Mouse (Mus musculus) embryonic facial prominence, embryonic 15.5 days (tissue): Measurements from ENCODE around the gene Gm44790. TPM values are rescaled to one million over a fixed set of nuclear protein-coding genes. Genes with fewer than 3 reads are reported as not detected.

Experiments
- ATAC-seq: fragments of 200-750 bp; cut with Nextera tagmentation; 2 replicates; pipeline ENCODE4 v1.8.0; 2017; ENCODE audit warnings: low read depth, moderate TSS enrichment; ENCODE audit not compliant: insufficient number of reproducible peaks, low FRiP score, low TSS enrichment
- H3K27ac ChIP-seq: fragments of 300-500 bp; sonication (generic); replicated peaks from 2 replicates; pipeline ENCODE4 v1.5.1; 2015; ENCODE audit warnings: mild to moderate bottlenecking, inconsistent platforms
- H3K27me3 ChIP-seq: fragments of 300-500 bp; sonication (generic); 2 replicates; pipeline ENCODE4 v1.6.1; 2015; ENCODE audit warnings: inconsistent platforms
- H3K36me3 ChIP-seq: fragments of 300-500 bp; sonication (generic); 2 replicates; pipeline ENCODE4 v1.6.1; 2015; ENCODE audit warnings: mild to moderate bottlenecking, inconsistent platforms
- H3K4me1 ChIP-seq: fragments of 300-500 bp; sonication (generic); 2 replicates; pipeline ENCODE4 v1.6.1; 2015; ENCODE audit warnings: inconsistent platforms
- H3K4me2 ChIP-seq: fragments of 300-500 bp; sonication (generic); replicated peaks from 2 replicates; pipeline ENCODE4 v1.6.1; 2015; ENCODE audit warnings: mild to moderate bottlenecking, inconsistent platforms
- H3K4me3 ChIP-seq: fragments of 300-500 bp; sonication (generic); replicated peaks from 2 replicates; pipeline ENCODE4 v1.5.1; 2015; ENCODE audit warnings: mild to moderate bottlenecking, inconsistent platforms
- H3K9ac ChIP-seq: fragments of 300-500 bp; sonication (generic); 2 replicates; pipeline ENCODE4 v1.6.1; 2015; ENCODE audit warnings: inconsistent platforms
- H3K9me3 ChIP-seq: fragments of 300-500 bp; sonication (generic); replicated peaks from 2 replicates; pipeline ENCODE4 v1.6.1; 2016; ENCODE audit warnings: inconsistent platforms
- WGBS: fragments of 180-500 bp; shearing (Covaris S2); methylation state at CpG from one replicate; pipeline ENCODE4 v1.1.7; 2015; 5-methylcytosine and 5-hydroxymethylcytosine counted together
- polyA plus RNA-seq: library from polyadenylated mRNA; unstranded; fragments of >200 nt; fragmentation: Nextera tagmentation; extraction: Ambion mirVana; gene quantifications from 2 replicates; pipeline ENCODE4 v1.2.1, GENCODE M21; 2015

The Gm44790 gene
- polyA plus RNA-seq, 1 experiment from 2014 or later = not detected

DNA sequence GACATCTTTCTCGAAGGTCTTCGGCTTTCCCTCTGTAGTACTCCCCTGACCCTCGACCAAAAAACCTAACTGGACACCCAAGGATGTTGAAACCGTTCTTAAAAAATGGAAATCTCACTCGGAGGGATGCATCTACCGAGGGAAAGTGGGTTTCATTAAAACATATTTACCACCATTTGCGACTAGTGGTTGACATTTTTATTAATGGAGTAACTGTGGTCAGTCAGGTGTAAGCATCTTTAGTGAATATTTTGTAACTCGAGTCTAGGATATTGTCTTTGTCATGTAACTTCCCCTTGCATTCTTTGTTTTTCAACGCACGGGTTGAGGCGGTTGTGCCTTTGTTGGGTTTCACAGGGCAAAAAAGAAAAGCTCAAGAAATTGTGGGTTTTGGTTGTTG lies 21.5 kb upstream of the Gm44790 start:
- Histone ChIP-seq H3K9ac (peak overlapping the region; percentile 91), H3K4me3 (peak overlapping the region; percentile 64), H3K9me3 (no peaks in the 10 kb centered on the region), H3K4me2 (peak overlapping the region; percentile 51), H3K27ac (peak overlapping the region; percentile 100), H3K27me3 (no peaks in the 10 kb centered on the region), H3K4me1 (0 out of 2 replicates have a peak, but pooled peaks cover 6% of the 10 kb centered on the region), H3K36me3 (no peaks in the 10 kb centered on the region)
- no peak for ATAC-seq
- WGBS = under 1% methylated on average over 11 of the region's 11 CpGs

DNA sequence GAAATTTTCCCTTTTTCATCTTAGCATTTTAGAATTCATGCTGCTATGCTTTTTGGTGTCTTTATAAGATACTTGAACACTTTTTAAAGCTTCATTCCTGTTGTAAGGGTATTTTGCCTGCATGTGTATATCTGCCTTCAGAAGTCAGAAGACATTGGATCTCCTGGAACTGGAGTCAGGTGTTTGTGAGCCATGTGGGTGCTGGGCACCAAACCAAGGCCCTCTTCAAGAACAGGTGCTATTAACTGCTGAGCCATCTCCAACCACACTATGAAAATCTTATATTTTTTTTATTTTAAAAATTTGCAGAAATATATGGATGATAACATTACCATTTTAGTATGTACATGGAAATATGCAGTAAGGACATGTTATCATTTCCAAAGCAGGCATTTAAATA lies 20.2 kb upstream of the Gm44790 start:
- H3K4me2 ChIP-seq = 0 out of 2 replicates have a peak overlapping the region, but pooled peaks have one; percentile 15
- no peak overlapping the region for H3K27ac ChIP-seq
- 0 out of 2 replicates have a peak, but pooled peaks cover 2% of the 10 kb centered on the region for H3K4me1 ChIP-seq
- ATAC-seq = no peak
- no peaks in the 10 kb centered on the region for H3K9me3 ChIP-seq
- H3K36me3 ChIP-seq = no peaks in the 10 kb centered on the region
- no peak overlapping the region for H3K4me3 ChIP-seq
- H3K27me3 ChIP-seq = no peaks in the 10 kb centered on the region
- no peak overlapping the region for H3K9ac ChIP-seq

- no peak overlapping the region for H3K27ac ChIP-seq
- no peaks in the 10 kb centered on the region for H3K9me3 ChIP-seq
- no peaks in the 10 kb centered on the region for H3K27me3 ChIP-seq
- no peak overlapping the region for H3K4me2 ChIP-seq
- WGBS = 88% methylated on average over 6 of the region's 6 CpGs
- no peak overlapping the region for H3K9ac ChIP-seq
- ATAC-seq = no peak
- peaks cover 71% of the 10 kb centered on the region for H3K36me3 ChIP-seq
- H3K4me3 ChIP-seq = no peak overlapping the region
- H3K4me1 ChIP-seq = no peaks in the 10 kb centered on the region
These were observed 7.7 kb upstream of the Gm44790 start for GRCm38 (mm10) chr6:86418711-86419110.

DNA sequence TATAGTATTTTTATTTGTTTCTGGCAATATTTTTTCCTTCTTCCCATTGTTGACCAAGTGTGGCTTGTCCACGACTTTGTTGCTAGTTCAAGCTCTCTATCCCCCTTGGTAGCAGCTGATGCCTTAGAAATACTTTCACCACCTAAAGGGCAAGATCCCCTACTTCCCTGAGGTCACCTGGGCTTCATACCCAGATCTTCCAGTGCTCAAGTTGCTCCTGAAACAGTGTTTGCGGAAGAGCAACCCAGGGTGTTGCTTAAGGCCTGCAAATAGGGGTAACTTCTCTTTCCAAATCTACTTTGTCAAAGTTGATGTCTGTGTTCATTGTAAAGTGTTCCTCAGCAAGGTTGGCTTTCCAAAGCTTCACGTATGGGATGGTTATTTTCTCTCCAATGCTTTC lies 7.2 kb upstream of the Gm44790 start:
- H3K4me1 ChIP-seq = no peaks in the 10 kb centered on the region
- no peak for ATAC-seq
- no peak overlapping the region for H3K4me2 ChIP-seq
- peaks cover 69% of the 10 kb centered on the region for H3K36me3 ChIP-seq
- no peak overlapping the region for H3K27ac ChIP-seq
- no peaks in the 10 kb centered on the region for H3K27me3 ChIP-seq
- no peak overlapping the region for H3K9ac ChIP-seq
- H3K9me3 ChIP-seq = no peaks in the 10 kb centered on the region
- 90% methylated on average over 3 of the region's 3 CpGs for WGBS
- no peak overlapping the region for H3K4me3 ChIP-seq

DNA sequence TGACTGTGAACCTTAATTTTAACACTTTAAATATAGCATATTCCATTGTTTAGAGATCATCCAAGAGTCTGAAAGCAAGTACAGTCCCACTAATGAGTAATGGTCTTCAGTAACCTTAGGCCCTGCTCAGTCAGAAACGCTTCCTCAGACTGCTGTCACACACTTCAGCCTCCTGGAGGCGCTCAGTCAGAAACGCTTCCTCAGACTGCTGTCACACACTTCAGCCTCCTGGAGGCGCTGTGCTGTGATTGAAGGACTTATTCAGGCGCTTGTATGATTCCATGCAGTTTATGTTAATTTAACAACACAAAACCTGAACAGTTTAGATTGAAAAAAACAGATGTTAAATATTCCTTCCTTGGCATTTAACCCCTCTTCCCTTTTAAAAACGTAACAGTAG lies 6.0 kb upstream of the Gm44790 start:
- no peak for ATAC-seq
- 81% methylated on average over 6 of the region's 6 CpGs for WGBS
- peaks cover 70% of the 10 kb centered on the region for H3K36me3 ChIP-seq
- H3K4me1 ChIP-seq = no peaks in the 10 kb centered on the region
- no peaks in the 10 kb centered on the region for H3K27me3 ChIP-seq
- H3K27ac ChIP-seq = no peak overlapping the region
- H3K4me2 ChIP-seq = no peak overlapping the region
- no peak overlapping the region for H3K4me3 ChIP-seq
- H3K9me3 ChIP-seq = no peaks in the 10 kb centered on the region
- no peak overlapping the region for H3K9ac ChIP-seq

DNA sequence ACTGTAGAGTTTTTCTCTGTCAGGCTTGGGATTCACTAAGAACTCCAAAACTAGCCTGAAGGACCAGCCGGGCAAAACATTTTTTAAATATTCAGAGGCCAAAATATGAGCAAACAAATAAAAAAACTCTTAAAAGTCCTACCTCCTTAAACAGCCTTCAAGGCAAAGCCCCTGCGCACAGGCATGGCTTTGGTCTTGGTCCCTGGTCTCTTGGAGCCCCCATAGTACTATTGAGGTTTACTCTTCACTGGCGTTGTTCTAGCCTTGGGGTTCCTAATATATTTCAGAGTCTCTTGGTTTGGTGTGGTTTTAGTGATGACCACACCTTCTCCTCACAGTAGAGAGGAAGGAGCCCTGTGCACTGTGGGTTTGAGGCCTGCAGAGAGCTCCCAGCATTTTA lies 5.1 kb downstream of the Gm44790 start:
- Histone ChIP-seq H3K9me3 (no peaks in the 10 kb centered on the region), H3K27ac (no peak overlapping the region), H3K27me3 (no peaks in the 10 kb centered on the region), H3K4me1 (no peaks in the 10 kb centered on the region), H3K4me2 (no peak overlapping the region), H3K9ac (no peak overlapping the region), H3K4me3 (no peak overlapping the region), H3K36me3 (peaks cover 79% of the 10 kb centered on the region)
- WGBS = 92% methylated on average over 3 of the region's 3 CpGs
- no peak for ATAC-seq

- H3K9ac ChIP-seq = no peak overlapping the region
- H3K27me3 ChIP-seq = no peaks in the 10 kb centered on the region
- no peak overlapping the region for H3K4me2 ChIP-seq
- H3K9me3 ChIP-seq = no peaks in the 10 kb centered on the region
- 78% methylated on average over 1 of the region's 1 CpGs for WGBS
- no peak overlapping the region for H3K4me3 ChIP-seq
- ATAC-seq = no peak
- peaks cover 59% of the 10 kb centered on the region for H3K36me3 ChIP-seq
- no peaks in the 10 kb centered on the region for H3K4me1 ChIP-seq
- no peak overlapping the region for H3K27ac ChIP-seq
These were observed 7.2 kb downstream of the Gm44790 start for GRCm38 (mm10) chr6:86433696-86434095.

- Histone ChIP-seq H3K4me3 (peak overlapping the region; percentile 91), H3K4me2 (peak overlapping the region; percentile 65), H3K27me3 (no peaks in the 10 kb centered on the region), H3K36me3 (peaks cover 42% of the 10 kb centered on the region), H3K9ac (peak overlapping the region; percentile 79), H3K9me3 (no peaks in the 10 kb centered on the region), H3K27ac (peak overlapping the region; percentile 97), H3K4me1 (peaks cover 7% of the 10 kb centered on the region)
- ATAC-seq = 0 out of 2 replicates have a peak, but pooled peaks have one; percentile 34
- WGBS = under 1% methylated on average over 14 of the region's 14 CpGs
These were observed 11.3 kb downstream of the Gm44790 start for GRCm38 (mm10) chr6:86437711-86438110.

GRCm38 (mm10) chr6:86438272-86439118 lies 12.0 kb downstream of the Gm44790 start, which contains the start of gene C87436:
C87436 (plus strand) TSS chr6:86438374.
- Histone ChIP-seq H3K9me3 (no peaks in the 10 kb centered on the region), H3K9ac (peak within 1 kb of the TSS; percentile 79), H3K27me3 (no peaks in the 10 kb centered on the region), H3K4me2 (peak within 1 kb of the TSS; percentile 87), H3K36me3 (peaks cover 40% of the 10 kb centered on the region), H3K27ac (peak within 1 kb of the TSS; percentile 97), H3K4me3 (peak within 1 kb of the TSS; percentile 91), H3K4me1 (peaks cover 7% of the 10 kb centered on the region)
- ATAC-seq = peak; percentile 94
- WGBS = under 1% methylated on average over 59 of the region's 59 CpGs

DNA sequence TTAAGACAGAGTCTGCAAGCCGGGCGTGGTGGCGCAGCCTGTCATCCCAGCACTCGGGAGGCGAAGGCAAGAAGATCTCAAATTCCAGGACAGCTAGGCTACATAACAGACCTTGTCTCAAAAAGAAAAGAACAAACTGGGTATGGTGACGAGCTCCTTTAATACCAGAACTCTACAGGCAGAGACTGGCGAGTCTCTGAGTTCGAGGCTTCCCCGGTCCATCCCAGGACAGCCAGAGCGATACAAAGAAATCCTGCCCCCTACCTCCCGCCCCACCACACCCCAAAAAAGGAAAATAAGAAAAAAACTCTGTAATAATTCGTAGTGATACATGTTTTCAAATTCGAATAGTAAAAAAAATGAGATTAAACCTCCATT lies 12.7 kb downstream of the Gm44790 start:
- Histone ChIP-seq H3K4me1 (peaks cover 7% of the 10 kb centered on the region), H3K27ac (peak overlapping the region; percentile 97), H3K36me3 (peaks cover 41% of the 10 kb centered on the region), H3K27me3 (no peaks in the 10 kb centered on the region), H3K4me3 (peak overlapping the region; percentile 91), H3K4me2 (peak overlapping the region; percentile 87), H3K9ac (peak overlapping the region; percentile 79), H3K9me3 (no peaks in the 10 kb centered on the region)
- 4% methylated on average over 13 of the region's 13 CpGs for WGBS
- ATAC-seq = no peak

DNA sequence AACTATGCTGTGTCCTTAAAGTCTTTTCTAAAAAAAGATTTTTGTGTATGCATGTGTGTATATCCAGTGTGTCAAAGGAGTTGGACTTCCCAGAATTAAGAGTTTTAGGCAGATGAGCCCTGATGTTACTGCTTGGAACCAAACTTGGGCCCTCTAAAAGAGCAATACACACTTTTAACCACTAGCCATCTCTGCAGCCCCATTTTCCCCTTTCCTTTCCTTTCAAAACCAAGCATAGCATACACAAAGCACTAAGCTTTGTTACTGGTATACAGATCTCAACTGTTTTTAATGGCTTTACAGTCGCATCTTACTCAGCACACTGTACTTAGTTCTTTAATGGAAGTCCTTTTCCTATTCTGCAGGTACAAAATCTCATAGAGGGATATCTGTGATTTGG lies 13.1 kb downstream of the Gm44790 start:
- H3K4me3 ChIP-seq = peak overlapping the region; percentile 91
- H3K4me2 ChIP-seq = peak overlapping the region; percentile 87
- H3K9ac ChIP-seq = 0 out of 2 replicates have a peak overlapping the region, but pooled peaks have one; percentile 10
- peaks cover 7% of the 10 kb centered on the region for H3K4me1 ChIP-seq
- ATAC-seq = no peak
- no peaks in the 10 kb centered on the region for H3K9me3 ChIP-seq
- H3K27ac ChIP-seq = no peak overlapping the region
- 90% methylated on average over 1 of the region's 1 CpGs for WGBS
- H3K27me3 ChIP-seq = no peaks in the 10 kb centered on the region
- peaks cover 41% of the 10 kb centered on the region for H3K36me3 ChIP-seq
